Mouse (Mus musculus): ENCODE results near the gene Gm20388. TPM values are rescaled to one million over a fixed set of nuclear protein-coding genes. Genes with fewer than 3 reads are reported as not detected.
A peak's percentile ranks its signal among the peaks of the same experiment; 100 is the strongest.

Gene Gm20388
- polyA plus RNA-seq, 1 experiment from 2014 or later: 7.4 TPM

- peaks cover 44% of the 10 kb centered on the region for H3K4me1 ChIP-seq (ENCODE audit: control insufficient read depth, insufficient read depth, low read length)
- no peak overlapping the region for H3K4me3 ChIP-seq (replicated peaks; ENCODE audit: low read length)
- WGBS: 48% methylated on average over 3 of the region's 3 CpGs
- 0 out of 2 replicates have a peak, but pooled peaks cover 12% of the 10 kb centered on the region for H3K36me3 ChIP-seq (ENCODE audit: control insufficient read depth, insufficient read depth, low read length)
- H3K4me2 ChIP-seq (ENCODE audit: low read depth, low read length): no peak overlapping the region
- H3K9me3 ChIP-seq (replicated peaks; ENCODE audit: control insufficient read depth, low read length): no peaks in the 10 kb centered on the region
- H3K27me3 ChIP-seq (ENCODE audit: control insufficient read depth, insufficient read depth, low read length): peaks cover 10% of the 10 kb centered on the region; the same call in 1 of the 2 replicates
- 0 out of 2 replicates have a peak, but pooled peaks have one; percentile 16 for ATAC-seq (ENCODE audit: insufficient read depth, low FRiP score)
- H3K27ac ChIP-seq (ENCODE audit: low read length): peak overlapping the region; percentile 72
- peak overlapping the region; percentile 9; the same call in 1 of the 2 replicates for H3K9ac ChIP-seq (ENCODE audit: low read length)
These were observed 2420.5 kb downstream of the Gm20388 start for GRCm38 (mm10) chr8:122331134-122331523.

DNA sequence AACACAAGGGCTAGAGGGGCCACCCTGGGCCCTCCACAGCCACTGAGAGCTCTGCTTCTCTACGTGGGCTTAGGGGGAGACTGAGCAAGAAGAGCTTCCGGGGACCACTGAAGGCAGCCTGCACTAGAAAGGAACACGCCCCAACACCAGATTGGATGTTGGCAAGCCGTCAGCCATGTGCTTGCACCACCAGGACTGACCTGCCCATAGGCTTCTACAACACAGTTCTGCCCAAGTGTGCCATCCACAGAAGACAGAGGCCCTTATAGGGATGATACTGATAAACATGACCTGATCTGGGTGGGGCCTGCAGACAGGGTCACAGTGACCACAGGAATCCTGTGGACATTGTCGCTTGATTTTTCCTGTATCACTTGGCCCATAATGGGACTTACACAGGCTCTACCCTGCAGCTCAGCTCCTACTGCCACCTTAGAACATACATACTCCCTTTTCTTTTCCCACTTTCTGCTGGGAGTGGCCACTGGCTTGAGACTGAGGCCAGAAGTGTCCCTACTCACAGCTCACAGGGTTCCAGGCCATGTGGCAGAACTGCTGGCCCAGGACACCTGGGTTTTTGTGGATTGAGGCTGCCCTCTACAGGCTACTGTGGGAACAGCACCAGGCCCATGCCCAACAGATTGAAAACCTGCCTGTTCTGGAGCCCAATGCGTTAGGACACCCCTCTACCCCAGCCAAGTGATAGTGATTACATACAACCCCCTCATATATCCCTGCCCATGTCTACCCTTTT, 2422.3 kb downstream of the Gm20388 start:
- H3K27me3 ChIP-seq (ENCODE audit: control insufficient read depth, insufficient read depth, low read length): peaks cover 24% of the 10 kb centered on the region
- no peaks in the 10 kb centered on the region for H3K9me3 ChIP-seq (replicated peaks; ENCODE audit: control insufficient read depth, low read length)
- H3K4me1 ChIP-seq (ENCODE audit: control insufficient read depth, insufficient read depth, low read length): peaks cover 37% of the 10 kb centered on the region
- WGBS: 65% methylated on average over 6 of the region's 6 CpGs
- no peak for ATAC-seq (ENCODE audit: insufficient read depth, low FRiP score)
- no peak overlapping the region for H3K27ac ChIP-seq (ENCODE audit: low read length)
- no peak overlapping the region for H3K9ac ChIP-seq (ENCODE audit: low read length)
- H3K4me3 ChIP-seq (replicated peaks; ENCODE audit: low read length): no peak overlapping the region
- no peak overlapping the region for H3K4me2 ChIP-seq (ENCODE audit: low read depth, low read length)
- peaks cover 12% of the 10 kb centered on the region; the same call in 1 of the 2 replicates for H3K36me3 ChIP-seq (ENCODE audit: control insufficient read depth, insufficient read depth, low read length)

DNA sequence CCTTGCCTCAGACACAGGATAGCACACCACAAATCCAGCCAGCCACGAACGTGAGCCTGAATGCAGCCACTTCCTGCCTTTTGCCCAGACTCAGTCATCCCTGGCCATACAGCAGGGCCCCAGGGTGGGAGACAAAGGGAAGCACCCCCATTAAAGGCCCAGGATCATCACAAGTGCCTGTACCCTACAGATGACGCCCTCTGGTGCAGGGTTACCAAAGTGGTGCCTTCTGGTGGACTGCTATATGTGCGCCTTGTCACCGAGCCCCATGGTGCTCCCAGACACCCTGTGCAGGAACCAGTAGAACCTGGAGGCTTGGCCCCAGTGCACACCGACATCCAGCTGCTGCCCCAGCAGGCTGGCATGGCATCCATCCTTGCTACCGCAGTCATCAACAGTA, 2422.9 kb downstream of the Gm20388 start:
- Histone ChIP-seq H3K27me3 (ENCODE audit: control insufficient read depth, insufficient read depth, low read length) (peaks cover 24% of the 10 kb centered on the region), H3K36me3 (ENCODE audit: control insufficient read depth, insufficient read depth, low read length) (peaks cover 12% of the 10 kb centered on the region; the same call in 1 of the 2 replicates), H3K4me3 (replicated peaks; ENCODE audit: low read length) (no peak overlapping the region)

DNA sequence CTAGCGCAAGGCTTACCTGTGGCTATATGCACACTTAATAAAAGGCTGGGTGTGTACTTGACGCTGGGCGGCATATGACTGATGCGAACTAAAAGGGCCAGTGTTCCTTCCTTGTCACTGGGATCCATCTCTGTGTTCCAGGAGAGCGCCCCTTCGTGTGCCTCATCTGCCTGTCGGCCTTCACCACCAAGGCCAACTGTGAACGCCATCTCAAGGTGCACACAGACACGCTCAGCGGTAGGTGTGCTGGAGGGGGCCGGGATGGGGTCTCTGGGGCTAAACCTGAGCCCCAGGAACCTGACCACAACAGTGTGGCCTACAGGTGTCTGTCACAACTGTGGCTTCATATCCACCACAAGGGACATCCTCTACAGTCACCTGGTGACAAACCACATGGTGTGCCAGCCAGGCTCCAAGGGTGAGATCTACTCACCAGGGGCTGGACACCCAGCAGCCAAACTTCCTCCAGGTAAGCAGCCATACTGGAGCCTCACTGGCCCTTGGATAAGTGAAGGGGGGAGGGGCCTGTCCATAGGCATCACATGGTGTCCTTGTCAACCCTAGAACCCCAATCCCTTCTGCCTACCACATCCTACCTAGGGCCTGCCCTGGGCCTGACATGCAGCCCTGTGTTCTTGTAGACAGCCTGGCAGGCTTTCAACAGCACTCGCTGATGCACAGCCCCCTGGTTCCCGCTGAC, 2424.3 kb downstream of the Gm20388 start:
- Histone ChIP-seq H3K36me3 (ENCODE audit: control insufficient read depth, insufficient read depth, low read length) (peaks cover 12% of the 10 kb centered on the region; the same call in 1 of the 2 replicates), H3K4me3 (replicated peaks; ENCODE audit: low read length) (no peak overlapping the region), H3K4me2 (ENCODE audit: low read depth, low read length) (no peak overlapping the region), H3K9ac (ENCODE audit: low read length) (no peak overlapping the region), H3K9me3 (replicated peaks; ENCODE audit: control insufficient read depth, low read length) (no peaks in the 10 kb centered on the region), H3K4me1 (ENCODE audit: control insufficient read depth, insufficient read depth, low read length) (peaks cover 34% of the 10 kb centered on the region), H3K27me3 (ENCODE audit: control insufficient read depth, insufficient read depth, low read length) (peaks cover 24% of the 10 kb centered on the region), H3K27ac (ENCODE audit: low read length) (no peak overlapping the region)
- WGBS: 89% methylated on average over 13 of the region's 13 CpGs
- ATAC-seq (ENCODE audit: insufficient read depth, low FRiP score): no peak

More for the DNA sequence above, 2422.9 kb downstream of the Gm20388 start:
- ATAC-seq (ENCODE audit: insufficient read depth, low FRiP score): no peak
- Histone ChIP-seq H3K9ac (ENCODE audit: low read length) (no peak overlapping the region), H3K27ac (ENCODE audit: low read length) (no peak overlapping the region), H3K4me1 (ENCODE audit: control insufficient read depth, insufficient read depth, low read length) (peaks cover 37% of the 10 kb centered on the region), H3K9me3 (replicated peaks; ENCODE audit: control insufficient read depth, low read length) (no peaks in the 10 kb centered on the region), H3K4me2 (ENCODE audit: low read depth, low read length) (no peak overlapping the region)
- 92% methylated on average over 7 of the region's 7 CpGs for WGBS

GRCm38 (mm10) chr8:122335638-122336250, 2425.1 kb downstream of the Gm20388 start:
- no peaks in the 10 kb centered on the region for H3K9me3 ChIP-seq (replicated peaks; ENCODE audit: control insufficient read depth, low read length)
- WGBS: 30% methylated on average over 57 of the region's 57 CpGs
- peak overlapping the region; percentile 96 for H3K4me2 ChIP-seq (ENCODE audit: low read depth, low read length)
- peak overlapping the region; percentile 70 for H3K9ac ChIP-seq (ENCODE audit: low read length)
- H3K27ac ChIP-seq (ENCODE audit: low read length): no peak overlapping the region
- H3K36me3 ChIP-seq (ENCODE audit: control insufficient read depth, insufficient read depth, low read length): peaks cover 12% of the 10 kb centered on the region; the same call in 1 of the 2 replicates
- H3K4me1 ChIP-seq (ENCODE audit: control insufficient read depth, insufficient read depth, low read length): peaks cover 26% of the 10 kb centered on the region
- ATAC-seq (ENCODE audit: insufficient read depth, low FRiP score): peak; percentile 6; the same call in 1 of the 2 replicates
- peaks cover 24% of the 10 kb centered on the region for H3K27me3 ChIP-seq (ENCODE audit: control insufficient read depth, insufficient read depth, low read length)
- H3K4me3 ChIP-seq (replicated peaks; ENCODE audit: low read length): peak overlapping the region; percentile 54

DNA sequence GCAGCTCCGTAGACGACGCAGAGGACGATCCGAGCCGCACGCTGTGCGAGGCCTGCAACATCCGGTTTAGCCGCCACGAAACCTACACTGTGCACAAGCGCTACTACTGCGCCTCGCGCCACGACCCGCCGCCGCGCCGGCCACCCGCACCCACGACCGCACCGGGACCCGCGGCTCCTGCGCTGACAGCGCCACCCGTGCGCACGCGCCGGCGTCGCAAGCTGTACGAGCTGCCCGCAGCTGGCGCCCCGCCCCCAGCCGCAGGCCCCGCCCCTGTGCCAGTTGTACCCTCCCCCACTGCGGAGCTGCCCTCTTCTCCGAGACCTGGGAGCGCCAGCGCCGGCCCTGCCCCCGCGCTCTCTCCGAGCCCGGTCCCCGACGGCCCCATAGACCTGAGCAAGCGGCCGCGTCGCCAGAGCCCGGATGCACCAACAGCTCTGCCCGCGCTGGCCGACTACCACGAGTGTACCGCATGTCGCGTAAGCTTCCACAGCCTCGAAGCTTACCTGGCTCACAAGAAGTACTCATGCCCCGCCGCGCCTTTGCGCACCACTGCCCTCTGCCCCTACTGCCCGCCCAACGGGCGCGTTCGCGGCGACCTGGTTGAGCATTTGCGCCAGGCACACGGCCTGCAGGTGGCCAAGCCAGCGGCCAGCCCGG, 2425.7 kb downstream of the Gm20388 start:
- peak overlapping the region; percentile 70 for H3K9ac ChIP-seq (ENCODE audit: low read length)
- no peaks in the 10 kb centered on the region for H3K9me3 ChIP-seq (replicated peaks; ENCODE audit: control insufficient read depth, low read length)
- H3K27me3 ChIP-seq (ENCODE audit: control insufficient read depth, insufficient read depth, low read length): peaks cover 24% of the 10 kb centered on the region
- peak overlapping the region; percentile 96 for H3K4me2 ChIP-seq (ENCODE audit: low read depth, low read length)
- peak overlapping the region; percentile 54 for H3K4me3 ChIP-seq (replicated peaks; ENCODE audit: low read length)
- H3K4me1 ChIP-seq (ENCODE audit: control insufficient read depth, insufficient read depth, low read length): peaks cover 20% of the 10 kb centered on the region
- H3K27ac ChIP-seq (ENCODE audit: low read length): no peak overlapping the region
- peaks cover 12% of the 10 kb centered on the region; the same call in 1 of the 2 replicates for H3K36me3 ChIP-seq (ENCODE audit: control insufficient read depth, insufficient read depth, low read length)
- 19% methylated on average over 78 of the region's 81 CpGs for WGBS
- ATAC-seq (ENCODE audit: insufficient read depth, low FRiP score): peak; percentile 45; the same call in 1 of the 2 replicates

GRCm38 (mm10) chr8:122338852-122339251, 2428.2 kb downstream of the Gm20388 start:
- Histone ChIP-seq H3K27me3 (ENCODE audit: control insufficient read depth, insufficient read depth, low read length) (peaks cover 24% of the 10 kb centered on the region), H3K4me3 (replicated peaks; ENCODE audit: low read length) (no peak overlapping the region), H3K27ac (ENCODE audit: low read length) (no peak overlapping the region), H3K36me3 (ENCODE audit: control insufficient read depth, insufficient read depth, low read length) (peaks cover 12% of the 10 kb centered on the region; the same call in 1 of the 2 replicates), H3K4me2 (ENCODE audit: low read depth, low read length) (no peak overlapping the region), H3K9me3 (replicated peaks; ENCODE audit: control insufficient read depth, low read length) (no peaks in the 10 kb centered on the region), H3K9ac (ENCODE audit: low read length) (no peak overlapping the region), H3K4me1 (ENCODE audit: control insufficient read depth, insufficient read depth, low read length) (peaks cover 30% of the 10 kb centered on the region)
- ATAC-seq (ENCODE audit: insufficient read depth, low FRiP score): no peak
- 60% methylated on average over 6 of the region's 6 CpGs for WGBS

DNA sequence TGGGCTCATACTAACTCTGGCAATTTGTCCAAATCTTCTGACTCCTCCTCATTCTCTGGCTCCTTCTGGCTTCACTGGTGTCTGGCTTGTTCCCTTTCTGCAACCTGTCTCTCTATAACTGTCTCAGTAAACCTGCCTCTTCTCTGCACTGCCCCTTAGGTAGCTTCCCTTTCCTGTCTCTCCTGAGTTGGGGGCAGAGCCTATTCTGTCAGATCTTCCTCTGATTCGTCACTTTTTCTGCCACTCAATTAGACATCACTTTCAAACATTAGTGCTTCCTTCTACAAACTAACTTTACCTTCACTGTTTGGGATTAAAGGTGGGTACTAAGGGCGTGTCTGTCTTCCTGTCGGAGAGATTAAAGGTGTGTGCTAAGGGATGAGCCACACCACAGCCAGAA, 2430.1 kb downstream of the Gm20388 start:
- Histone ChIP-seq H3K27ac (ENCODE audit: low read length) (no peak overlapping the region), H3K4me1 (ENCODE audit: control insufficient read depth, insufficient read depth, low read length) (peaks cover 38% of the 10 kb centered on the region), H3K9me3 (replicated peaks; ENCODE audit: control insufficient read depth, low read length) (no peaks in the 10 kb centered on the region), H3K4me2 (ENCODE audit: low read depth, low read length) (no peak overlapping the region), H3K27me3 (ENCODE audit: control insufficient read depth, insufficient read depth, low read length) (peaks cover 15% of the 10 kb centered on the region), H3K36me3 (ENCODE audit: control insufficient read depth, insufficient read depth, low read length) (no peaks in the 10 kb centered on the region; the same call in 1 of the 2 replicates), H3K4me3 (replicated peaks; ENCODE audit: low read length) (no peak overlapping the region), H3K9ac (ENCODE audit: low read length) (no peak overlapping the region)
- ATAC-seq (ENCODE audit: insufficient read depth, low FRiP score): no peak
- 80% methylated on average over 3 of the region's 3 CpGs for WGBS
